Mouse (Mus musculus) liver, postnatal 0 days (tissue): Measurements from ENCODE around the gene Wrap53.

Experiments
- CTCF ChIP-seq: sonication (generic); IDR thresholded peaks from 2 replicates; pipeline ENCODE4 v1.5.1; 2016; ENCODE audit warnings: antibody characterized with exemption, low read depth
- EP300 ChIP-seq: IDR thresholded peaks from 2 replicates; pipeline ENCODE4 v1.6.1; 2016; ENCODE audit warnings: antibody characterized with exemption, low read depth, mild to moderate bottlenecking

DNA sequence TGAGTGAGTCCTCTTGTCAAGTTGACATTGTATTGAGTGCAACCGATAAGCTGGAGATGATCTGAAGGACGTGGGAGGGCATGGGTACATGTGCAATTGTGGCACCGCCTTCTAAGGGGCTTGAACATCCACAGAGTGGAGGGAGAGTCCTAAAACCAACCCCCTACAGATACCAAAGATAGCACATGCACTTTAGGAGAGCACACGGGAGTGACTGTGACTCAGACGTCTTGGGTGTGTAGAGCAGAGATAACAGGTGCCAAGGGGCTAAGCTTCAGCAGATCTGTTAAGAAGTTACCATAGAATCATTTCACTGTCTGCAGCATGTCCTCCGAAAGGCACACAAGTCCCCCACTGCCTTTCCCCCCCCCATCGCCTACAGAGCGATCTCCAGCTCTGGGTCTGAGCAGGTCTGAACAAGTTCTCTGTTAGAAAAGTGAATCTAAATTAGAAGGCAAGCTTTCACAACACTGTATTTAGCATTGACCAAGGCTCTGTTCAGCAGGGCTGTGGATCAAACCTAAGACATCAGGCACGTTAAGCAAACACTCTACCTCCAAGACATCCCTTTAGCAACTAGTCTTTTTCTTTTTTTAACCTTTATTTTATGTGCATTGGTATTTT lies 58.4 kb downstream of the Wrap53 start:
- TF ChIP-seq CTCF (no peak), EP300 (no peak)
